Mouse (Mus musculus): ENCODE measurements around the gene Atg4d. TPM values are rescaled to one million over a fixed set of nuclear protein-coding genes. Genes with fewer than 3 reads are reported as not detected.

Atg4d gene
- total RNA-seq (2023): 51.6 TPM

DNA sequence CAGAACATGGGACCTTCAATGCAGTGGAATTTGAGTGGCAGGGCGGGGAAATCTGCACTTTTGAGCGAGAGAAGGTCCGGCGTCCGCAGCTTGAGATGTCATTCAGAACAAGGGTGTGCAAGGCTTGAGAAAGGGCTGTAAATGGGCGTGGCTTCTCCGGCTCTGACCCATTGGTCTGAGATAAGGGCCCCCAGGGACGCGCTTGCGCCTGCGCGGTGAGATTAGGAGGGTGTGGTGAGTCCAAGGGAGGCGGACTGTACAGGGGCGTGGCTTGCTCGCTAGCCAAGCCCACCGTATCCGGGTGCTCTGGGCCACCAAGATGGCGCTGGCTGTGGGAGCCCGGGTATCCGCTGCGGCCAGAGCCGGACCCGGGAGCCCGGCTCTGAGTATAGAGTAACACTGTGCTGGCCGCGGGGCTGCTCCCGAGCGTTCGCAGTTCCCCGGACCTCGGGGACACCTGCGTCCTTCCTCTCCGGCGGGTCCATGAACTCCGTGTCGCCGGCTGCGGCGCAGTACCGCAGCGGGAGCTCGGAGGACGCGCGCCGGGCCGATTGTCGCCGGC lies at the start of gene Atg4d:
TSS of gene Atg4d (plus strand) at position 294 of the 562 bp plus-strand sequence.

DNA sequence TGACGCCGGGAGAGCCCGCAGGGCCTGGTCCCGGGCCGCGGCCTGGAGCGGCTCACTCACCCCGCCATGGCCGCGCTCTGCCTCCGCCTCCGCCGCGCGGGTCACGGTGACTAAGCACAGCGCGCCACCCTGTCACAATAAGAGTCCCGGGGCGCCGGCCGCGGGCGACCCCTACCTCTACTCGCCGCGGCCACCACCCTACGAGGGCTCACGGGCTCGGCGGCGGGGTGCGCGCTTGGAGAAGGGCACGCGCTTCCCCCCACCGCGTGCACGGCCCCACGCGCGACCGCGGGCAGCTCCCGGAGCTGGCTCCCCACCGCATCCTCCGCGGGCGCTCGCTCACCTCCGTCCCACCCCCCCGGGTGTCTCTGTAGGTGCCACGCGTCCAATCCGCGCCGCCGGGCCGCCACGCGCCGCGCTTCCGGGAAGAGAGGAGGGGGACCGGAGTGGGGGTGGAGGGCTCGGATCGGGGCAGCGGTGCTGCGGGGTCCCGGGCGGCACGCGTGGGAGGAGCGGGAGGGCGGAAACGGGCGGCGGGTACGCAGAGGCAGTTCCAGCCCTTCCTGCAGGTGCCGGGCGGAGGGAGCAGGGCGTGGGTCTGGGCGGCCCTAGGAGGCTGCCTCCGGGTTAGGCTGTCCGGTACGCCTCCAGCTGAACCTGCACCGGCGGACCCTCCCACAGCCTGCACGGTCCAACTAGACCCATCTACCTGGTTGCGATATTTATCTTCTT lies 26.2 kb upstream of the Atg4d start, which contains the start of gene Keap1:
TSS of gene Keap1 (minus strand) at position 629 of the 732 bp plus-strand sequence.

DNA sequence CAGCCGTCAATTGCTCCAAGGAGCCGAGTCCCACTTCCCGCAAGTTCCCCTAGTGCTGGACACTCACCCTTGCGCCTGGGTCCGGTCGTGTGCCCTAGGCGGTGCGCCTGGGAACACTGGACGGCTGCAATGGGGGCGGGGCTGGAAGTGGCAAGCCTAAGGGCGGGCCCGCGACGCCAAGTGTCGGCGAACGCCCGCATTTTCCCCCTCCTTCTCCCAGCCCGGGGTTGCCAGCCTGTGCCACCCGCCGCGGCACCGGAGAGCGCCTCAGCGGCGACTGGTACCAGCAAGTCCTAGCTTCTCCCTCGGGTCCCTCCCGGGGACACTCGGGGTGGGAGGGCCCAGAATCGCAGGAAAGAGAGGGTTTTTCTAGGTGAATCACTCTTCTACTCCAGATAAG lies 16.8 kb upstream of the Atg4d start, which contains the start of gene S1pr5:
TSS of gene S1pr5 (minus strand) at position 118 of the 400 bp plus-strand sequence.

DNA sequence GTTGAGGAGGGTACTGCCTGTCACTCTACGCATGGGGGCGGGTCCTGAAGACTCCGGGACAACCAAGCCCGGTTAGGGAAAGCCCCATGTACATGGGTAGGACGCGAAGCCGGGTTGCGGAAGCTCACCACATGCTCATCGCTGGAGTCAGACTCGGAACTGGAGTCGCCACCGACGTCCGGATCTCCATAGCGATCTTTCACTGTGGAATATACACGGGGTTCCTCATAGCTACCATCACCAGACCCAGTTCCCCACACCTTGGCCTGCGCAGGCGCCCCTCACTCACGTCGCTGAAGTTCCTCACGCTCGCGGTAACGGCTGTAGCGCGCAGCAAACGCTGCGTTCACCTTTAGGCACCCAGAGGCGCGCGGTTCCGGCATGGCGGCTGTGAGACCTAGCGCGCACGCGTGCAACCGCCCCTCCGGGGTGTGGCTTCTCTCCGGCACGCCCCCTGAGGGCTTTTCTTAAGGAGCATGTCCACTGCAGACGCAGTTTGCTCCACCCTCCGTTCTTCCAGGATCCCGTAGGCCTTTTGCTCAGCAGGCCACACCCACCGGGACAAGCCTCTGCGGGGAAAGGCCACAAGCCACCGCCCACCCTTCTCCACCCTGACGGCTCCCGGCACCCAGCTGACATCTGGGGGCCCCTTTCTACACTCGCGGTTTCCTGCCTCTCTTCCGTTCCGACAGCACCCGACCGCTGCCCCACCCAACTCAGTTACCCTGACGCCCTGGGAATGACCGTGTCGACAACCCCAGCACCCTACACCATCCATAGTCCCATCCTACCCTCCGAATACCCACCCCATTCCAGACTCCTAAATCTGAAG lies 22.7 kb downstream of the Atg4d start, which contains the start of gene Kri1:
TSS of gene Kri1 (minus strand) at position 399 of the 832 bp plus-strand sequence.

DNA sequence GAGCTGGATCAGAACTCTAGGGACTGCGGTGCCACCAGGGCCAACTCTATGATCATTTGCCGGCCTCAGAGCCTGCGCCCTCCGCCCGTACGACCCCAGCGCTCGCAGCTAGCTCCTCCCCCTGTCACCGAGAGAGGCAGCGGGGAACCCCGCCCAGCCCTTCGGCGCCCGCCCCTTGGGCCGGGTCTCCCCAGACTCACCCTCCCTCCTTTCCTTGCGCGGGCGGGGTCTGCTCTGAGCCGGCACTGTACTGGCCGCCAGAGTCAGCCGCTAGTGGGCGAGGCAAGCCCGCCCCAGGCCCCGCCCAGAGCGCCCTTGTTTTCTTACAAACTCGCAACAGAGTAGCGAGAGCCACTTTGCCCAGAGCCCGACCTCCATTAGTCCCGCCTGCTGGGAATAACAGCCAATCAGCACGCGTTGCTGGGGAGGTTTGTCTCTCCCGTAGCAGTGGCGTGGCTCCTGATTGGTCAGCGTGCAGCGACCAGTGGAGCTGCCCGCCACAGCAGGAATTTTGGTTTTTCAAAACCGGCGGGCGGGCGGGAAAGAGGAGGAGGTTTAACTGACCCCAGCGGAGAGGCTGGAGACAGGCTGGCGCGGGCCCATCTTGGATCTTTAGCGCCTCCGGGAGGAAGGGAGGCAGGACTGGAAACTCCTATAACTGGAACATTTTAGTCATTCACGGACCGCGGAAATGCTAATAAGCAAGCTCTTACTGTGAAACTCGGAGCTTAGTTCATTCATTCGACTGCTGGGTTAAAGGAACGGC lies 26.1 kb downstream of the Atg4d start, which contains the start of gene Cdkn2d:
TSS of gene Cdkn2d (minus strand) at position 386 of the 766 bp plus-strand sequence.

DNA sequence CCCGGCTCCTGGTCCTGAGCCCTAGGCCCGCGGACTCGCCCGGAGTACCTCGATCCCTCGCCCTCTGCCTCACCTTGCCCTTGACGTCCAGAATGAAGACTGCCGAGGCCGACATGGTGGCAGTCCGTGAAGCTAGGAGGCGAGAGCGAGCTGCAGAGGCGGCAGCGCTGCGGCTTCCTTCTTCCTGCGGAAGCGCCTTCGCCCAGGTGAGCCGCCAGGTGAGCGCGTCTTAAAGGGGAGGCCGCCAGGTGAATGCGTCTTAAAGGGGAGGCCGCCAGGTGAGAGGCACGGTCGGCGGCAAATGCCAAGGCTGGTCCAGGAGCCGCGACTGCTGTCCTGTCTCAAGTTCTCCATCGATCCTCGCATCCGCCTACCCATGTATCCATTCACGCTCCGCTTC lies 47.0 kb downstream of the Atg4d start, which contains the start of gene Ap1m2:
TSS of gene Ap1m2 (minus strand) at position 204 of the 400 bp plus-strand sequence.

DNA sequence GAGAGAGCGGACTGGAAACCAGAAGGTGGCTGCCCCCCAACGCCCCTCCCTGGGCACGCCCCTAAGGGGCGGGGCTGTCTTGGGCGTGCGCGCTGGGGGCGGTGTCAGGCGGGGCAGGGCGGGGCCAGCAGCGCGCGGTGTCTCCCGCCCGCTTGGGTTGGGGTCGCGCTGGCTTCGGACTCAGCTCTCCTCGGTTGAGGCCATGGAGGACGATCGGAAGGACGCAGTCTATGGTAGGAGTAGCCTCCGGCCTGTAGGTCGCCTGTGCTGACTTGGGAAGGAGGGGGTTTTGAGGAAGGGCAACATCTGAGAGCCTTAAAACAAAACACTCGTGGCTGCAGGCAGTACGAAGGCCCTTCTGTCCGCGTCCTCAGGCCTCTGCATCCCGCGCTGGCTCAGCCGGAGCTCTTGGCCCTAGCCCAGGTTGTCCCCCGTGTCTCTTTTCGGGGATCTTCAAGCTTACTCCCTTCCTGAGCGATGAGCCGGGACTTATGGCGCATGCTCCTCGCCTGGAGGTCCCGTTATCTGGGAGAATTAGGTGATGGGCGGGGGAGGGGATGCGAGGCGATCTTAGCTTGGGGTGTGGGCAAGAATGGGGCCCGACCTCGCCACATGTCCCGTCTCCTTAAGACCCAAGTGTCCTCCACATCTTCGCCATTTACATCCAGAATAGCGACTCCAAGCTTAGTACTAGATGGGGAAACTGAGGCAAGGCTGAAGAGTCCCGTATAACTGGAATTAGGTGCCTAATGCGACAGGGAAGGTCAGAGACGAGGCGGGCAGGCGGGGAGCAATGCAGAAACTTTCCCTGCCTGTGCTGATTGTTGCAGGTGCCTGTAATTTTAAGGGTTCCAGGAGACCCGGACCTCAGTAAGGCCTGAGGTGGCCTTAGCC lies 55.8 kb downstream of the Atg4d start, which contains the start of gene Slc44a2:
TSS of gene Slc44a2 (plus strand) at position 80 of the 894 bp plus-strand sequence.

Other genes starting within 250 kb of the Atg4d start
- gene Icam1, start 249.3 kb upstream of the Atg4d start, total RNA-seq (2023): 19.5 TPM
- gene Icam4, start 235.9 kb upstream of the Atg4d start, total RNA-seq (2023): not detected
- gene Icam5, start 233.2 kb upstream of the Atg4d start, total RNA-seq (2023): 0.18 TPM
- gene Zglp1, start 198.2 kb upstream of the Atg4d start, total RNA-seq (2023): not detected
- 0.83 TPM for gene Gm49373, start 192.2 kb upstream of the Atg4d start, total RNA-seq (2023)
- gene Fdx1l, start 191.7 kb upstream of the Atg4d start, total RNA-seq (2023): 27.6 TPM
- gene Gm38431, start 173.3 kb upstream of the Atg4d start, total RNA-seq (2023): 9.4 TPM
- 112 TPM for gene Raver1, start 173.3 kb upstream of the Atg4d start, total RNA-seq (2023)
- gene Tyk2, start 134.1 kb upstream of the Atg4d start, total RNA-seq (2023): 50.3 TPM
- 131 TPM for gene Cdc37, start 115.3 kb upstream of the Atg4d start, total RNA-seq (2023)
- 1.6 TPM for gene Pde4a, start 99.6 kb upstream of the Atg4d start, total RNA-seq (2023)
- 37.3 TPM for gene Keap1, start 25.9 kb upstream of the Atg4d start, total RNA-seq (2023)
- gene S1pr5, start 16.9 kb upstream of the Atg4d start, total RNA-seq (2023): 0.44 TPM
- gene Kri1, start 22.7 kb downstream of the Atg4d start, total RNA-seq (2023): 172 TPM
- 47.6 TPM for gene Cdkn2d, start 26.1 kb downstream of the Atg4d start, total RNA-seq (2023)
- 4.0 TPM for gene Ap1m2, start 47.0 kb downstream of the Atg4d start, total RNA-seq (2023)
- gene Slc44a2, start 55.4 kb downstream of the Atg4d start, total RNA-seq (2023): 379 TPM
- gene Ilf3, start 102.6 kb downstream of the Atg4d start, total RNA-seq (2023): 116 TPM
- 84.4 TPM for gene Qtrt1, start 146.5 kb downstream of the Atg4d start, total RNA-seq (2023)
- 346 TPM for gene Dnm2, start 159.6 kb downstream of the Atg4d start, total RNA-seq (2023)
- 0.47 TPM for gene Tmed1, start 245.0 kb downstream of the Atg4d start, total RNA-seq (2023)

Measured in CD4-positive naive resting alpha-beta T cell, adult 57 days (primary cell).